Mouse (Mus musculus) brown adipose tissue, adult 24 weeks (tissue): Measurements from ENCODE around the gene Ece1. TPM values are rescaled to one million over a fixed set of nuclear protein-coding genes. Genes with fewer than 3 reads are reported as not detected.

Source experiments
- H3K27ac ChIP-seq: fragments of 200-500 bp; replicated peaks from 2 replicates; pipeline ENCODE4 v1.5.1; 2012; ENCODE audit warnings: low read depth, mild to moderate bottlenecking, low read length
- H3K4me1 ChIP-seq: fragments of 200-500 bp; 2 replicates; pipeline ENCODE4 v1.6.1; 2012; ENCODE audit warnings: low read length, mixed read lengths; ENCODE audit not compliant: control insufficient read depth, insufficient read depth, insufficient read length
- H3K4me3 ChIP-seq: fragments of 200-500 bp; 2 replicates; pipeline ENCODE4 v1.5.1; 2012; ENCODE audit warnings: low read depth, mild to moderate bottlenecking, low read length, moderate library complexity; ENCODE audit not compliant: insufficient read depth
- polyA plus RNA-seq: library from polyadenylated mRNA; stranded (reverse); fragments of >200 nt; gene quantifications from 2 replicates; pipeline ENCODE4 v1.2.4, GENCODE M21; 2012; ENCODE audit not compliant: missing spikeins, insufficient read depth, insufficient read length

Gene Ece1
- polyA plus RNA-seq, 1 experiment, result 28.8 TPM

DNA sequence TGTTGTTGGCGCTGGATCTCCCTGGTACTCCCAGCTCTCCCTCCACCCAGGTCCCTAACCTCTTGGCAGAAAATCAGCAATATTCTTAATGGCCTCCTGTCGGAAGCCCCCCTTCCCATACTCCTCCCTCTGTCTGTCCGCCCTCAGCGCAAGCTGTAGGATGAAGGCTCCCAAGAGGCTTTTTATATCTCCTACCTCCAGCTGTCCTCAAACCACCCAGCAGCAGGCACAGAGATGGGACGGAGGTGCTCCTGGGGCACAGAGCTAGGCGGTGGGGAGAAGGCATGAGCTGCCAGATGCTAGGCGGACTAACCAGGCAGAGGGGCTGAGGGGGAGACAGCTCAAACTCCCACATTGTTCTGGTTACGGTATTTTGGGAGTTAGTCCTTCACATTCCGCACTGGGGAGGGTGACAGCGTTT, 3.2 kb downstream of the Ece1 start:
- Histone ChIP-seq H3K27ac (no peak overlapping the region), H3K4me1 (peaks cover 7% of the 10 kb centered on the region), H3K4me3 (peak overlapping the region; percentile 11)

DNA sequence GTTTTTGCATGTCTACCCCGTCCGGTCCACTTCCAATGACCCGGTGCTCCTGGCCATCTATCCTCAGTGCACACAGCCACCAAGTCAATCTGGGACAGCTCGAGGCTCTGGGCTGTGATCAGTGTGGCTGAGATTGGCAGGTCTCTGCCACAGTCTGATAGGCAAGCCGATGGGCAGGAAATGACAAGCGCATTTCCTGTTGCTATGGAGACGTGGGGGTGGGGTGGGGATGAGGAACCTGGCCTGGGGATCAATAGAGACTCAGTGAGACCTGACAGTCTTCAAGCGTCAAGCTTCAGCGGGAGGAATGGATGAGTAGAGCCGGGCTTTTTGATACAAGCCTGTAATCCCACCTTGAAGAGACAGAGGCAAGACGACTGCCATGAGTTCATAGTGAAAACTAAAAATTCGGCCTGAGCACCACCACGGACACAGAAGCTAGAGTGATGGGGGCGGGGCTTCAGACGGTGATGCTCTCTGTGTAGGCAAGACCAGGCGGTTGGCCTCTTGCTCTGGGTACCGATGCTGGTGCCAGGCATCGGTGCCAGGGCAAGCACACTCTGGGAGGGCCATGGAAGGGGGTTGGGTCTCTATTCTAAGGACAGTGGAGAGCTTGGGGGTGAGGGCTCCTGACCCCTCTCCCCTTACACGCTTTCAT, 4.3 kb downstream of the Ece1 start:
- H3K4me1 ChIP-seq, result peaks cover 7% of the 10 kb centered on the region
- H3K4me3 ChIP-seq, result no peak overlapping the region
- no peak overlapping the region for H3K27ac ChIP-seq

DNA sequence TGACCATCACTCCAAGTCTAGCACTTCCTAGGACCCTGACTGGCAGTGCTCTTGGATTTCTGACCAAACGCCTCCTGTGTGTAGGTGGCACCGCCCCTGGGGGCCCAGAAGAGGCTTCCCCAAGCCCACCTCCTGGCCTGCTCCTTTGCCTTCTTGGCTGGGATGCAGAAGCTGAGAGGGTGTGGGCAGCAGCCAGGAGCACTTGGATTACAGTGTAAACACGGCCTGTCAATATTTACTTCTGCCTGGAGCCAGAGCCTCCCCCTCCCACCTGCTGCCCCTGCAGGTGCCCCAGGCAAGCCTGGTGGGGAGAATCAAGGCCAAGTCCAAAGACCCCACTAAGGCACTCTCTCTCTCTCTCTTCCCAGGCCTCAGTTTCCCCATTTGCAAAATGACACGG, 5.2 kb downstream of the Ece1 start:
- Histone ChIP-seq H3K4me1 (peaks cover 7% of the 10 kb centered on the region), H3K27ac (no peak overlapping the region), H3K4me3 (no peak overlapping the region)

DNA sequence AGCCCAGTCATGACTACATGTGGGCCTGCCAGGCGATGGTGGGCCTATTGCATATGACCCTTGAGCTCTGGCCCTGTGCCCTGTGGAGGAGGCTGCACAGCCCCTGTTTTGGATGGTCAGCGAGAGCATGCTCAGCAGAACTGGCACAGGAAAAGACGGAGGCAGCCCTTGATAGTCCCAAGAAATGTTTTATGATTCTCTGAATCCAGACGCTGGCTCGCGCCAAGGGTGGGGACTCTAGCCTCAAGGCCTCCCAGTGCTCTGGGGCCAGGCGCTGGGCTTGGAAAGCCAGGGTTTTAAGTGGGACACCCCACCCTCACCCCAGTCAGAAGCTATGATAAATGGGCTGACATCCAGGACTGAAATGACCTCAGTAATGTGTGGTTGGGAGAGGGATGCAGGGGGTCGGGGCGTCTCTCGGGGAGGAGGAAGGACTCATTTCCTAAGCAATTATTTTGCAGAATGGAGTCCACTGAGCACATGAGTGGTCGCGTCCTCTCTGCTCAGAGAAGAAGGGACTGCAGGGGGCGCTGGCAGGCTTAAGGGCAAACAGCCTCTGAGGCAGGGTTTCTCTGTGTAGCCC, 5.7 kb downstream of the Ece1 start:
- Histone ChIP-seq H3K4me1 (peaks cover 5% of the 10 kb centered on the region), H3K4me3 (no peak overlapping the region), H3K27ac (no peak overlapping the region)

- Histone ChIP-seq H3K27ac (no peak overlapping the region), H3K4me1 (peaks cover 2% of the 10 kb centered on the region)
Observed at GRCm38 (mm10) chr4:137869667-137870274, 7.7 kb downstream of the Ece1 start.

DNA sequence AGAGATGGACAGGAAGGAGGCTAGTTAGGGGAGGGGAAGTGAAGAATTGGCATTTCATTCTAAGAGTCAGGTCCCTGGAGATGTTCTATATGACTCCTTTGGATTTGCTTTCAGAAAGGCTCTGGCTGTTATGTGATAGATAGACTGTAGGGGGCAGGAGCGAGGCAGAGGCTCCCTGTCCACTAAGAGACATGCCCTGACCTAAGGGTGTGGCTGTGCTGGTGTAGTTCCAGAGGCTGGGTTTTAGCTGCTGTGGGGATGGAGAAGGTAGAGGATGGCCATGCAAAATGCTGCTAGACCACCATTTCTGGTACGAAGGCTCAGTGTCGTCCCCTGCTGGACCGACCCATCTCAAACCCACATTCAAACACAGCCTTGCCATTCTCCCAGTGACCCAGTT, 8.9 kb downstream of the Ece1 start:
- peaks cover 6% of the 10 kb centered on the region for H3K4me1 ChIP-seq
- no peak overlapping the region for H3K4me3 ChIP-seq
- H3K27ac ChIP-seq, result no peak overlapping the region

More at GRCm38 (mm10) chr4:137869667-137870274, 7.7 kb downstream of the Ece1 start:
- no peak overlapping the region for H3K4me3 ChIP-seq

GRCm38 (mm10) chr4:137871431-137871830, 9.4 kb downstream of the Ece1 start:
- peaks cover 5% of the 10 kb centered on the region for H3K4me1 ChIP-seq
- H3K4me3 ChIP-seq, result no peak overlapping the region
- H3K27ac ChIP-seq, result no peak overlapping the region

GRCm38 (mm10) chr4:137874337-137874736, 12.3 kb downstream of the Ece1 start:
- Histone ChIP-seq H3K4me1 (peaks cover 5% of the 10 kb centered on the region; the same call in 1 of the 2 replicates), H3K27ac (no peak overlapping the region)

GRCm38 (mm10) chr4:137874826-137875225, 12.8 kb downstream of the Ece1 start:
- peaks cover 5% of the 10 kb centered on the region; the same call in 1 of the 2 replicates for H3K4me1 ChIP-seq
- H3K27ac ChIP-seq, result no peak overlapping the region
- H3K4me3 ChIP-seq, result no peak overlapping the region

More at GRCm38 (mm10) chr4:137874337-137874736, 12.3 kb downstream of the Ece1 start:
- H3K4me3 ChIP-seq, result no peak overlapping the region

DNA sequence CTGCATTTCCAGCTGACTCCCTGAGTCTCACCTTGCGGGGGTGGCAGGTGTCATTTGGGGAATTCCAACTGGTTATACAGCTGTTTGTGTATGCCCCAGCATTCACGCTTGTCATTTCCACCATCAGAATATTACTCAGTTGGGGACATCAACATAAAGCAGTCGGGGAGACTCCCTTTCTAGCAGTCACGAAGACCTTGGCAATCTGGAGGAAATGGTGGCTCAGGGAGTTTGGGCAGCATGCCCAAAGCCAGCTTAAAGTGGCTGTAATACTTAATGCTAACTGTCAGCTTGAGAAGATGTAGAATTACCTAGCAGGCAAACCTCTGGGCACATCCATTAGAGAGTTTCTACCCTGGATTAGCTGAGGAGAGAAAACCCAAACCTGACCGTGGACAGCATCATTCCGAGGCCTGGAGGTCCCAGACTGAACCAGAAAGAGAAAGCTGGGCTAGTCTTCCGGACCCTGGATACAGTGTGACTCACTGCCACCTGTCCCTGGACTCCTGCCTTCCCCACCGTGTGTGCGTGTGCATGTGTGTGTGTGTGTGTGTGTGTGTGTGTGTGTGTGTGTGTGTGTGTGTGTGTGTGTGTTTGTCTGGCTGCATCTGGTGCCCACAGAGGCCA, 13.5 kb downstream of the Ece1 start:
- Histone ChIP-seq H3K4me3 (no peak overlapping the region), H3K27ac (no peak overlapping the region), H3K4me1 (peaks cover 5% of the 10 kb centered on the region; the same call in 1 of the 2 replicates)

DNA sequence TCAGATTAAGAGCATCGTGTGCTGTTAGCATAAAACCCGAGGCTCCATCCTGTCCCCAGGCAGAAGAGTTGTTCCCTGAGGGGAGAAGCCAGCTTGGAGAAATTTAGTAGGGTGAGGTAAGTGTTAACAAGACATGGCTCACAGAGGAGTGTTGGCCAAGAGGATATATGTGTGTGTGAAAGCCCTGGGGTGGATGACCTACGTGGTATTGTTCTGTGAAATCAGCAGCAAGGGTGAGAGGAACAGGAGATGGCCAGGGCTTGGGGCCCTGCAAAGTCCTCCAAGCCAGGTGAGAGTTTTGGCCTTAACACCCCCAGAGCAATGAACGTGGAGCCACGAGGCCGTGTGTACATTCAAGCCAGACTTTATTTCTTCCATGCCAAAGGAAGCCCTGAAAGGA, 14.8 kb downstream of the Ece1 start:
- Histone ChIP-seq H3K4me1 (peaks cover 5% of the 10 kb centered on the region; the same call in 1 of the 2 replicates), H3K4me3 (no peak overlapping the region), H3K27ac (no peak overlapping the region)

DNA sequence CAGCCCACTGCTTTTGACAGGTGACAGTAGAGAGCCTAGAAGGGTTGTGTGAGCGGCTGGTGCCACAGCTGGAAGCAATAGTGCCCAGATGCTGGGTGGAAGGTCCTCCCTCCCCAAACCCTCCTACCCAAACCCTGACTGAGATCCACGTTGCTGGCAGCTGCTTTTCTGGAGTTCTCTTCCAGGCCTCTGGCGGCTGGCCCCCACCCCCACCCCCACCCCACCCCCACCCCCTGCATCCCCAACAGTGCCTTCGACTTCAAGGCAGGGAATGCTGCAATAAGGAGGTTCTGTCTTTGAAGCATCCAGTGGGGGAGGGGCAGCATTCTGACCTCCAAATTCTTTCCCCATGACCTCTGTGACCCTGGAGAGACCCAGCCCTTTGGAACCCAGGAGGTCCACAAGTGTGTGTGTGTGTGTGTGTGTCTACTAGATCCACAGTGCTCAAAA, 15.4 kb downstream of the Ece1 start:
- Histone ChIP-seq H3K27ac (no peak overlapping the region), H3K4me1 (peaks cover 5% of the 10 kb centered on the region), H3K4me3 (no peak overlapping the region)

DNA sequence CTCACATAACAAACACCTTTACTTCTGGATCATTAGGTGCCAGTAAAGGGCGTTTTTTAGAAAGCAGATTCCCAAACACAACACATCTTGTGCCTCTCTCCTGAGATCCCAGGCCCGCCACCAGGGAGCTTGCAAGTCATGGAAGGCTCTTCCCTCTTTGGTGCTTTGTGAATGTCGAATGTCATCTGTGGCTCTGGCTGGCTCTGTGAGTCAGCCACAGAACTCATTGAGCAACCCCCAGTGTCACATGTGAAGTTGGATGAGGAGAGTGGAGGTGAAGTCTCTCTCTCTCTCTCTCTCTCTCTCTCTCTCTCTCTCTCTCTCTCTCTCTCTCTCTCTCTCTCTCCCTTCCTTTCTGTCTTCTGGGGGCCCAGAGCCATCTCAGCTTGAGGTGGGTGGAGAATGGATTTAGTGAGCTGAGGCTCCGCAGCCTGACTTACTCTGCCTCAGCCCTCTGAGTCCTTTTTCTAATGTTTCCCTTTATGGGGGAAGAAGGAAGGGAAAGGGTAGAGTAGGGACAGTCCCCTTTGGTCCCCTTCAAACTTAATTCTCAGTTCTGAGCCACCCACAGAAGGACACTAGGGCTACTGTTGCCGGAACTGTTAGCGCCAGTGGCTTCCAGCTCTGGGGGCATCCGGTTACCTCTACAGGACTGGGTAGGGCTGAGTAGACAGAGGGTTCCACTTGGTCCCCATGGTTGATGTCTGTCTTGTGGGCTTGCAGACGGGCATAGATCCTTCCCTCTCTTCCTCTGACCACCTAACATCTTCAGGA, 17.5 kb downstream of the Ece1 start:
- H3K4me3 ChIP-seq, result no peak overlapping the region
- H3K27ac ChIP-seq, result no peak overlapping the region
- peaks cover 11% of the 10 kb centered on the region for H3K4me1 ChIP-seq

DNA sequence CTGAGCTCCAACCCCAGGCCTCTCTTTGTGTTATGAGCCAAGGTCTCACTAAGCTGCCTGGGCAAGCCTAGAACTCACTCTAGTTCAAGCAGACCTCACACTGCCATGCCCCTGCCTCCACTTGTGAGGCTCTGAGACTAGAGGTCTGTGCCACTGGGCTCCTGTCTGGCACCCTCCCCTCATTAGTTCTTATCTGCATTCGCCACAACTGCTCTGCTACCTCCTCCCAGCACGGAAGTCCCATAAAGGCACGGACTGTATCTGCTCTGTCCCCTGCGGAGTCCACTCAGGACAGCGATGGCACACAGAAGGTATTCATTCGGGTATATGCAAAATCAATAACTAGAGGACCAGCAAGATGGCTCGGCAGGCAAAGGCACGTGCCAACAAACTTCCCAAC, 19.4 kb downstream of the Ece1 start:
- H3K4me3 ChIP-seq, result no peak overlapping the region
- H3K27ac ChIP-seq, result no peak overlapping the region
- peaks cover 6% of the 10 kb centered on the region; the same call in 1 of the 2 replicates for H3K4me1 ChIP-seq

- Histone ChIP-seq H3K27ac (no peak overlapping the region), H3K4me1 (peaks cover 6% of the 10 kb centered on the region; the same call in 1 of the 2 replicates), H3K4me3 (no peak overlapping the region)
Observed at GRCm38 (mm10) chr4:137882663-137883062, 20.6 kb downstream of the Ece1 start.
